Mouse (Mus musculus): ENCODE measurements around the gene Ptpn18.
"Not testable (repeated sequence)": the region's sequence is repeated elsewhere in the genome, so short reads cannot be mapped to it uniquely, and the experiment has no call there.

Ptpn18 gene

DNA sequence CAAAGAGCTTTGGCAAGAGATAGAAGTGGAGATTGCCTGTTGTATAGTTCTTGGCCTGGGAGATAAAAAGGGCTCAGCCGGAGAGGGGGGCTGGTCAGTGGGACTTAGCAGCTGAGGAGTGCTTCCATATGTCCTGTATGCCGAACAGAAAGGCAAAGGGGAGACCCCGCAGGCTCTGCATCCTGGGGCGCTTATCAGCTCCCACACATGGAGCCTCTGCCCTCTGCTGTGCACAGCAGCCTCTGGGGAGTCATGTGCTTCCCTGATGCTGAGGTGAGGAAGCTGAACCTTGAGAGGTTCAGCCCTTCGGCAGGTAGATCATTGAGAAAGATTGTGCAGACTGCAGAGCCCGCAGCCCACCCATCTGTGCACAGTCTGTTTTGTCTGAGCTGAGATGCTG, 57.7 kb downstream of the Ptpn18 start:
- DNase-seq (ENCODE audit: low spot score in 2 of 2): not testable (repeated sequence)

DNA sequence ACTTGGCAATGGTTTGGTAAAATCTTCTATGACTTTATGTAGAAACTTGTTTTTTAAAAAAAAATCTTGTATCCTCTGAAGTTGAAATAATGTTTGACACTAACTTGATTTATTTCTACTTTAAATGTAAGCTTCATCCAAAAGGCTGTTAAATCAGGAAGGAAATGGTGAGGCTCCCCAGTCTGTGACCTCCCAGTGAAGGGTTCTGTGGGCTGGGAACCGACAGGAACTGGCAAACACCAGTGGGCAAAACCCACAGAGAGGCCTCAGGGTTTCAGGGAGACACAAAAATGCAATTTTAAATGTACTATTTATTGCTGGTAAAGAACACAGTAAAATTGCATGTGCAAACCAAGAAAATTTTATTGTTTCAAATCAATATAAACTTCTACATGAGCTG, 58.2 kb downstream of the Ptpn18 start:
- not testable (repeated sequence) for DNase-seq (ENCODE audit: low spot score in 2 of 2)

DNA sequence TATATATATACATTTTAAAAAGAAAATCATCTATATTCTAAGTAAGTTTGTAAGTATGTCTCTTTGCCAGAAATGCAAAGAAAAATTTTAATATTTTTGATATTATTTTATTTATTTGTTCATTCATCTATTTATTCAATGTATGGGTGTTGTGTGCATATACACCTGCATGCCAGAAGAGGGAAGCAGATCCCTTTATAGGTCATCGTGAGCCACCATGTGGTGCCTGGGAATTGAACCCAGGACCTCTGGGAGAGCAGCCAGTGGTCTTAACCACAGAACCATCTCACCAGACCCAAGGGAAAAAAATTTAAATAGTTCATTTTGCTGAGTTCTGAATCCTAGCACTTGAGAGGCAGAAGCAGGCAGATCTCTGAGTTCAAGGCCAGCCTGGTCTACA, 58.7 kb downstream of the Ptpn18 start:
- no peak for DNase-seq (ENCODE audit: low spot score in 2 of 2)

DNA sequence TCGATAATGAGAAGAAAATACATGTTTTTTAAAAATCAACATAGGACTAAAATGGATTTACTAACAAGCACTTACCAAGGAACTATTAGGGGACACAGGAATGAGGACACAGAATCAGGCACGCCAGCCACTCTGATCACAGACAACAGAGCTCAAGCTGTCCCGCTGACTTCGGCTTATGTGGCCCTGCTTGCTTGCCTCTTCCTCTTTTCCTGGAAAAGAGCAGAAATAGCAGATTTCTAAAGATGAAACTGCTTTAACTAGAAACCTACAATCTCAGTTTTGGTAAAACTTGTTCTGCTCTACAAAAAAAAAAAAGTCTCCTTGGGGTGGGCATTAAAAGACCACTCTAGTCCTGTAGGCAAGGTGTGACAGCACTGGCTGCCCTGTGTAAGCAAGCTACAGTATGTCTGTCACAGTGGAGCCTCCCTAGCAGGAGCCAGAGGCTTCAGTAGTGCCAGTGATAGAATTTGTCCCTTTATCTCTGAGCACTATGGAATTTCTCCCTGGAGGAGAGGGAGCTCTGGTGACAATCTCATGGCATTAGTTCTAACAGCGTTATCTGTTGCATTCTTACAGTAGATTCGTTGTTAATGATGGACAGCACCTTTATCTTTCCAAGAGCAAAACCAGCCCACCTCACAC, 62.8 kb downstream of the Ptpn18 start:
- no peak for DNase-seq (ENCODE audit: low spot score in 2 of 2)

DNA sequence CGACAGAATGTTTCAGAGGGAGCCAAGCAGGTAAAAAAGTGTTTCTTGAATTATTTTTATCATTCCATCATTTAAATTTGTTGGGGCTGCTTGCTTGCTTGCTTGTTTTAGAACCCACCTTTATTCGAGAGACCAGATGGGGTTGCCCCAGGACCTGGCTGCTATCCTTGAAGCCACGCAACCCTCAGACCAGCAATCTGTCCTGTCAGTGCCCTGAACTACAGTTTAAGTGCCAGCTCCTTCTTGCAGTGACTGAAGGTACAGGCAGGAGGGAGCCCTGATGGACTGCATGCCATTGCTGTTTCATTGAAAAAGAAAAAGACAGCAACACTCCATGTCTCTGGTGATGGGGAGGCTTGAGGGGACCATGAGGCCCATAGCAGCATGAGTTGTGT, 63.3 kb downstream of the Ptpn18 start:
- no peak for DNase-seq (ENCODE audit: low spot score in 2 of 2)

DNA sequence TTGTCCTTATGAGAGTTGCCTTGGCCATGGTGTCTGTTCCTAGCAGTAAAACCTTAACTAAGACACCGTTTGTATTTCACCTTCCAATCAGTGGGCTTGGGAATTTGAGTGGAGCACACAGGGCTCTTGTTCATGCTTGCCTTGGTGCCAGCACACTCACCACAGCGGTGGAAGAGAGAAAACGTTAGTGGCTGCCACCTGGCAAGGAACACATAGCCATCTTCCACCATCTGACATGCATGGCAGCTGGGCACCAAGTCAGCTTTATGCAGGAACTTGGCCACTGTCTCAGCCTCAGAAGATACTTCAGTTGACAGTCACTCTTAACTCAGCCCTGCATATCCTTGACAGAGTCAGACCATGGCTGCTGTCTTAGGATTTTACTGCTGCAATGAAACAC, 64.1 kb downstream of the Ptpn18 start:
- no peak for DNase-seq (ENCODE audit: low spot score in 2 of 2)
